ENCODE assay signal across 11 mouse cellular contexts in genomic region chr4:132592958-132593357, GRCm38 (mm10). TPM values are rescaled to one million over a fixed set of nuclear protein-coding genes. Genes with fewer than 3 reads are reported as not detected.
DNase-seq lines count a peak whose midpoint lies in the region; ATAC-seq and TF ChIP-seq lines count a peak whose summit lies in the region.
"Had no signal": no experiment of that assay in that cellular context is flagged by ENCODE, and none has a peak within 500 bp of the region (broad histone marks: within the 10 kb centered on the region; RNA-seq: fewer than 3 reads in every experiment).

No protein-coding gene starts in this region.

- no peaks in the 10 kb centered on the region for H3K79me2 ChIP-seq in liver, adult 2 months (ENCODE audit: control insufficient read depth, insufficient read depth, low read length)
- no peaks in the 10 kb centered on the region for H3K79me2 ChIP-seq in macrophage (ENCODE audit: inconsistent target)

- peak; percentile 53 for DNase-seq in liver, adult 2 months (ENCODE audit: extremely low read depth, low read depth, low spot score)
- no peak for DNase-seq in liver, embryonic 11.5 days (ENCODE audit: low spot score)
- peak; percentile 82 for DNase-seq in c-Kit-positive CD71-negative TER-119-negative erythroid progenitor cells, embryonic 14.5 days (ENCODE audit: low read depth)
- peak; percentile 29 for DNase-seq in telencephalon, adult 2 months (ENCODE audit: low read depth, low spot score)
- DNase-seq: gastrocnemius, postnatal 10 days; retina, postnatal 1 day; thymus, postnatal 4 days had no signal

- peaks cover 7% of the 10 kb centered on the region for H3K4me1 ChIP-seq in liver, adult 2 months (ENCODE audit: control insufficient read depth, insufficient read depth, low read length)
- H3K4me1 ChIP-seq in liver, embryonic 11.5 days (replicated peaks; ENCODE audit: control insufficient read depth, insufficient read depth, low read length), result peaks cover 3% of the 10 kb centered on the region; the same call in 1 of the 2 replicates
- no peaks in the 10 kb centered on the region for H3K4me1 ChIP-seq in forebrain, embryonic 13.5 days
- H3K4me1 ChIP-seq: hindbrain, embryonic 12.5 days had no signal

- 88% methylated on average over 9 of the region's 9 CpGs for WGBS in liver, adult 2 months
- 56% methylated on average over 9 of the region's 9 CpGs for WGBS in liver, embryonic 11.5 days
- WGBS in macrophage (ENCODE audit: missing documents), result 2% methylated on average over 9 of the region's 9 CpGs
- WGBS in forebrain, embryonic 13.5 days, result 92% methylated on average over 9 of the region's 9 CpGs

- TF ChIP-seq POLR2A in liver, adult 2 months (IDR thresholded peaks at IDR 0.05; ENCODE audit: extremely low read depth, insufficient read depth, low read length), result no peak

- H3K4me2 ChIP-seq in liver, embryonic 11.5 days, result no peak overlapping the region
- H3K4me2 ChIP-seq in forebrain, embryonic 13.5 days, result no peak overlapping the region
- H3K4me2 ChIP-seq: hindbrain, embryonic 12.5 days had no signal

- H3K27ac ChIP-seq in liver, adult 2 months (replicated peaks; ENCODE audit: insufficient read depth, low read depth, low read length), result no peak overlapping the region
- H3K27ac ChIP-seq in liver, embryonic 11.5 days (ENCODE audit: low read depth, low read length), result no peak overlapping the region
- peak overlapping the region; percentile 99 for H3K27ac ChIP-seq in macrophage
- no peak overlapping the region for H3K27ac ChIP-seq in forebrain, embryonic 13.5 days
- H3K27ac ChIP-seq: hindbrain, embryonic 12.5 days had no signal

- no peak overlapping the region for H3K9ac ChIP-seq in liver, adult 2 months (ENCODE audit: low read depth, low read length)
- no peak overlapping the region for H3K9ac ChIP-seq in liver, embryonic 11.5 days (ENCODE audit: low read depth, low read length)
- H3K9ac ChIP-seq in forebrain, embryonic 13.5 days, result no peak overlapping the region
- H3K9ac ChIP-seq: hindbrain, embryonic 12.5 days had no signal

- no peak overlapping the region for H3K4me3 ChIP-seq in liver, adult 2 months (ENCODE audit: insufficient read depth, low read depth, low read length)
- H3K4me3 ChIP-seq in liver, embryonic 11.5 days (ENCODE audit: low read depth, low read length), result no peak overlapping the region
- no peak overlapping the region for H3K4me3 ChIP-seq in macrophage (ENCODE audit: inconsistent target)
- H3K4me3 ChIP-seq in forebrain, embryonic 13.5 days, result no peak overlapping the region
- H3K4me3 ChIP-seq: hindbrain, embryonic 12.5 days had no signal

- no peaks in the 10 kb centered on the region for H3K36me3 ChIP-seq in liver, adult 2 months (ENCODE audit: control insufficient read depth, insufficient read depth, low read length)
- H3K36me3 ChIP-seq in liver, embryonic 11.5 days (ENCODE audit: control insufficient read depth, insufficient read depth, low read length), result no peaks in the 10 kb centered on the region
- no peaks in the 10 kb centered on the region for H3K36me3 ChIP-seq in macrophage (ENCODE audit: inconsistent target)
- H3K36me3 ChIP-seq in forebrain, embryonic 13.5 days (ENCODE audit: poor library complexity, severe bottlenecking), result no peaks in the 10 kb centered on the region
- H3K36me3 ChIP-seq: hindbrain, embryonic 12.5 days had no signal

- no peaks in the 10 kb centered on the region for H3K9me3 ChIP-seq in liver, embryonic 11.5 days (ENCODE audit: control insufficient read depth, low read length)
- no peaks in the 10 kb centered on the region for H3K9me3 ChIP-seq in forebrain, embryonic 13.5 days (replicated peaks)
- H3K9me3 ChIP-seq: hindbrain, embryonic 12.5 days had no signal

- H3K27me3 ChIP-seq in liver, adult 2 months (ENCODE audit: control insufficient read depth, insufficient read depth, low read length), result no peaks in the 10 kb centered on the region
- H3K27me3 ChIP-seq in liver, embryonic 11.5 days (replicated peaks; ENCODE audit: control insufficient read depth, insufficient read depth, low read length), result no peaks in the 10 kb centered on the region
- no peaks in the 10 kb centered on the region for H3K27me3 ChIP-seq in forebrain, embryonic 13.5 days
- H3K27me3 ChIP-seq: hindbrain, embryonic 12.5 days had no signal

- no peak for ATAC-seq in liver, embryonic 11.5 days (replicated peaks; ENCODE audit: low FRiP score)
- ATAC-seq in forebrain, embryonic 13.5 days, result no peak
- ATAC-seq in inflammation-experienced regulatory T-cells, adult 6 months, result no peak

- no peak for TF ChIP-seq CTCF in liver, adult 2 months (IDR thresholded peaks at IDR 0.05; ENCODE audit: low read depth, low read length)

RNA-seq across cellular contexts. Expression of gene Ptafr, which starts 29.1 kb away (rescaled TPM):
- total RNA-seq in liver, adult 2 months (2014; rRNA removed), result 1.0 and 1.3 TPM in 2 replicates
- 0.73 and 1.0 TPM in 2 replicates for polyA plus RNA-seq in liver, adult 2 months (2012; rRNA removed)
- polyA plus RNA-seq in liver, embryonic 11.5 days (2014; fragmentation: Nextera tagmentation; extraction: Ambion mirVana), result 0.73 and 0.85 TPM in 2 replicates
- 100 to 1,000 TPM in 8 of 26 experiments, 10 to 100 TPM in 18; 34.4 to 232 (median 82.6) TPM for total RNA-seq in macrophage (2018; cell fraction: chromatin; rRNA removed)
- 100 to 1,000 TPM; 244 to 546 (median 327) TPM for total RNA-seq in macrophage (2018; cell fraction: cytosol; rRNA removed)
- 100 to 1,000 TPM; 101 to 544 (median 322) TPM for total RNA-seq in macrophage (2018; cell fraction: nucleus; rRNA removed)
- 102 to 269 TPM (median 231 TPM) in 3 replicates for polyA plus RNA-seq in macrophage (2018)
- polyA plus RNA-seq in forebrain, embryonic 13.5 days (2015; fragmentation: Nextera tagmentation; extraction: Ambion mirVana), result 0.13 and 0.35 TPM in 2 replicates
- polyA plus RNA-seq in inflammation-experienced regulatory T-cells, adult 6 months (2017; shearing (Covaris generic)), result 1 to 10 TPM; 1.5 to 3.7 (median 1.9) TPM

RNA-seq across cellular contexts. Expression of gene Eya3, which starts 45.8 kb away (rescaled TPM):
- total RNA-seq in liver, adult 2 months (2014; rRNA removed), result 6.7 and 6.8 TPM in 2 replicates
- polyA plus RNA-seq in liver, adult 2 months (2012; rRNA removed), result 9.0 and 9.2 TPM in 2 replicates
- 28.3 and 29.7 TPM in 2 replicates for polyA plus RNA-seq in liver, embryonic 11.5 days (2014; fragmentation: Nextera tagmentation; extraction: Ambion mirVana)
- total RNA-seq in macrophage (2018; cell fraction: chromatin; rRNA removed), result 100 to 1,000 TPM in 5 of 26 experiments, 10 to 100 TPM in 21; 37.9 to 115 (median 78.3) TPM
- 10 to 100 TPM; 26.3 to 45.4 (median 36.3) TPM for total RNA-seq in macrophage (2018; cell fraction: cytosol; rRNA removed)
- 10 to 100 TPM; 30.6 to 83.4 (median 48.7) TPM for total RNA-seq in macrophage (2018; cell fraction: nucleus; rRNA removed)
- polyA plus RNA-seq in macrophage (2018), result 29.7 to 70.2 TPM (median 32.1 TPM) in 3 replicates
- polyA plus RNA-seq in forebrain, embryonic 13.5 days (2015; fragmentation: Nextera tagmentation; extraction: Ambion mirVana), result 24.1 and 25.3 TPM in 2 replicates
- 10 to 100 TPM; 29.4 to 32.5 (median 32.1) TPM for polyA plus RNA-seq in inflammation-experienced regulatory T-cells, adult 6 months (2017; shearing (Covaris generic))

RNA-seq across cellular contexts. Expression of gene Dnajc8, which starts 57.6 kb away (rescaled TPM):
- total RNA-seq in liver, adult 2 months (2014; rRNA removed), result 17.0 and 26.1 TPM in 2 replicates
- 9.7 and 10.4 TPM in 2 replicates for polyA plus RNA-seq in liver, adult 2 months (2012; rRNA removed)
- 241 and 245 TPM in 2 replicates for polyA plus RNA-seq in liver, embryonic 11.5 days (2014; fragmentation: Nextera tagmentation; extraction: Ambion mirVana)
- 100 to 1,000 TPM in 2 of 26 experiments, 10 to 100 TPM in 24; 42.8 to 106 (median 71.4) TPM for total RNA-seq in macrophage (2018; cell fraction: chromatin; rRNA removed)
- 100 to 1,000 TPM in 5 of 26 experiments, 10 to 100 TPM in 21; 78.3 to 119 (median 90.3) TPM for total RNA-seq in macrophage (2018; cell fraction: cytosol; rRNA removed)
- total RNA-seq in macrophage (2018; cell fraction: nucleus; rRNA removed), result 10 to 100 TPM; 37.0 to 80.7 (median 58.0) TPM
- 98.0 to 366 TPM (median 125 TPM) in 3 replicates for polyA plus RNA-seq in macrophage (2018)
- 162 and 175 TPM in 2 replicates for polyA plus RNA-seq in forebrain, embryonic 13.5 days (2015; fragmentation: Nextera tagmentation; extraction: Ambion mirVana)
- polyA plus RNA-seq in inflammation-experienced regulatory T-cells, adult 6 months (2017; shearing (Covaris generic)), result 100 to 1,000 TPM; 288 to 351 (median 317) TPM

RNA-seq across cellular contexts. Expression of gene Atpif1, which starts 59.5 kb away (rescaled TPM):
- 59.5 and 87.1 TPM in 2 replicates for total RNA-seq in liver, adult 2 months (2014; rRNA removed)
- 25.9 and 26.2 TPM in 2 replicates for polyA plus RNA-seq in liver, adult 2 months (2012; rRNA removed)
- polyA plus RNA-seq in liver, embryonic 11.5 days (2014; fragmentation: Nextera tagmentation; extraction: Ambion mirVana), result 1,813 and 1,952 TPM in 2 replicates
- 100 to 1,000 TPM in 2 of 26 experiments, 10 to 100 TPM in 24; 20.4 to 119 (median 53.5) TPM for total RNA-seq in macrophage (2018; cell fraction: chromatin; rRNA removed)
- 100 to 1,000 TPM; 377 to 989 (median 481) TPM for total RNA-seq in macrophage (2018; cell fraction: cytosol; rRNA removed)
- 100 to 1,000 TPM in 15 of 26 experiments, 10 to 100 TPM in 11; 59.3 to 224 (median 111) TPM for total RNA-seq in macrophage (2018; cell fraction: nucleus; rRNA removed)
- 516 to 719 TPM (median 630 TPM) in 3 replicates for polyA plus RNA-seq in macrophage (2018)
- polyA plus RNA-seq in forebrain, embryonic 13.5 days (2015; fragmentation: Nextera tagmentation; extraction: Ambion mirVana), result 1,115 and 1,299 TPM in 2 replicates
- polyA plus RNA-seq in inflammation-experienced regulatory T-cells, adult 6 months (2017; shearing (Covaris generic)), result 100 to 1,000 TPM; 180 to 267 (median 200) TPM

Comparison
In these comparisons a context has a peak if more than half of its experiments do, and no peak if none do; other contexts are left out.
1. RNA of gene Ptafr, which starts 29.1 kb away (polyA plus RNA-seq): 102 to 269 TPM in macrophage; 1.5 to 3.7 TPM in inflammation-experienced regulatory T-cells, adult 6 months, 0.73 to 1.0 TPM in liver, adult 2 months, 0.73 to 0.85 TPM in liver, embryonic 11.5 days and 0.13 to 0.35 TPM in forebrain, embryonic 13.5 days; every median in the first group is over 10 times any median in the second.